Mouse (Mus musculus): Measurements from ENCODE around the gene Gpx3. TPM values are rescaled to one million over a fixed set of nuclear protein-coding genes. Genes with fewer than 3 reads are reported as not detected.

The Gpx3 gene
- polyA plus RNA-seq, 1 experiment: 70.0 TPM

DNA sequence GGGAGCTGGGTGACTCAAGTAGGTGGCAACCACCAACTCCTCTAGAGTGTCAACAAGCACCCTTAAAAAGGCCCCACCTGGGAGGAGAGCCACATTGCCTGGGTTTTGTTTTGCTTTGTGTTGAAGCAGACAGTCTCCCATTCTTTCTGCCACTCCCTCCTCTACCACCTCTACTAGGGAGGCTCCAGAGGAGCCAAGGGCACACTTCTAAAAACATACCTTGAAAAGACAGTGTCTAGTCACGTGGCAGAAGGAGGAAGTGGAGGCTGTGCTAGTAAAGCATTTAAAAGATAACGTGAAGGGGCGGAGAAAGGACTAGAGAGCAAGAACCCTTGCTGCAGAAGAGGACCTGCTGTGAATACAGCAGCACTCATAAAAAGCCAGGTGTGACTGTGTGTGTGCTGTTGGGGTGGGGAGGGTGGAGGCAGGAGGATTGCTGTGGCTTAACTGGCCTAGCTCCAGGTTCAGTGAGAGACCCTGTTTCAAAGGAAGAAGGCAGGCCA is 56.4 kb downstream of the Gpx3 start:
- no peak overlapping the region for H3K4me3 ChIP-seq (ENCODE audit: extremely low read depth, insufficient read depth, insufficient read length)
- H3K27me3 ChIP-seq (ENCODE audit: control insufficient read depth, insufficient read depth, low read length): no peaks in the 10 kb centered on the region
- H3K36me3 ChIP-seq (ENCODE audit: control insufficient read depth, insufficient read depth, low read length): no peaks in the 10 kb centered on the region
- 8% methylated on average over 3 of the region's 3 CpGs for WGBS
- peak overlapping the region; percentile 75 for H3K27ac ChIP-seq (ENCODE audit: insufficient read depth, low read length)
- DNase-seq (ENCODE audit: low read depth in 1 of 2, low spot score in 2 of 2): peak in 1 of 2 experiments; percentile 50
- H3K4me1 ChIP-seq (ENCODE audit: control insufficient read depth, insufficient read depth, insufficient read length): peaks cover 53% of the 10 kb centered on the region
- TF ChIP-seq POLR2A (IDR thresholded peaks at IDR 0.05; ENCODE audit: low read depth, low read length) (no peak), CTCF (IDR thresholded peaks at IDR 0.05; ENCODE audit: extremely low read depth, insufficient read depth, insufficient read length, insufficient replicate concordance) (no peak)

Other genes starting within 250 kb of the Gpx3 start
- 55.8 and 58.5 TPM in 2 replicates for gene Cdc42se2, start 114.8 kb upstream of the Gpx3 start, polyA plus RNA-seq (2012; rRNA removed)
- gene Lyrm7, start 41.5 kb upstream of the Gpx3 start, polyA plus RNA-seq (2012; rRNA removed): 0.42 and 0.48 TPM in 2 replicates
- gene Hint1, start 36.1 kb upstream of the Gpx3 start, polyA plus RNA-seq (2012; rRNA removed): 164 and 168 TPM in 2 replicates
- 54.6 and 65.5 TPM in 2 replicates for gene Tnip1, start 60.5 kb downstream of the Gpx3 start, polyA plus RNA-seq (2012; rRNA removed)
- gene Anxa6, start 131.0 kb downstream of the Gpx3 start, polyA plus RNA-seq (2012; rRNA removed): 104 and 116 TPM in 2 replicates
- 8.9 and 10.6 TPM in 2 replicates for gene Ccdc69, start 175.7 kb downstream of the Gpx3 start, polyA plus RNA-seq (2012; rRNA removed)
- gene Gm2a, start 195.7 kb downstream of the Gpx3 start, polyA plus RNA-seq (2012; rRNA removed): 98.3 and 128 TPM in 2 replicates
- 1.4 and 1.6 TPM in 2 replicates for gene Slc36a3, start 249.3 kb downstream of the Gpx3 start, polyA plus RNA-seq (2012; rRNA removed)